Mouse (Mus musculus) right cerebral cortex, adult 18-20 months (tissue): ENCODE results near the gene Ldlr.
A peak's percentile ranks its signal among the peaks of the same experiment; 100 is the strongest.
"Not testable (repeated sequence)": the region's sequence is repeated elsewhere in the genome, so short reads cannot be mapped to it uniquely, and the experiment has no call there.

Experiments used
- DNase-seq: peaks from one replicate; pipeline ENCODE4 v3.0.0; 2022; ENCODE audit warnings: mixed read lengths

Ldlr gene

GRCm38 (mm10) chr9:21758576-21759529 lies 35.6 kb downstream of the Ldlr start:
- no peak for DNase-seq

DNA sequence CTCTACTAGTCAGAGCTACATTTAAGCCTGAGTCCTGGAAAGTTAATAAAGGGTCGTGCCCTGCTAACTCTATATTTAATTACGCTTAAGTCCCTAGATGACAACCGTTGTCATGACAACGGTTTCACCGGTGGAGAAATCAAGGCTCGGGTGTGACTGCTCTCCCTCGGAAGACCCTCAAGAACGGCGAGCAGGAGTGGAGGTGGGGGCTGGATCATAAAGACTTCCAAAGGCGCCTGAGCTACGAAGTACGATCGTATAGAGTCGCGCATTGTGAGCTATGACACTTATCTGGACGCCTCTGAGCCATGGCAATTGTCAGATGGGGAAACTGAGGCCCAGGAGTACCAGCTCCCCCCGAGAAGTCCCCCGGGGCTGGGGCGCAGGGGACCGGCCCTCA lies 36.4 kb downstream of the Ldlr start:
- DNase-seq = no peak

- peak; percentile 95 for DNase-seq
Observed at GRCm38 (mm10) chr9:21760155-21761088, 37.1 kb downstream of the Ldlr start, which contains the start of gene Spc24. TSS of gene Spc24 (minus strand) at chr9:21760303.

GRCm38 (mm10) chr9:21762135-21762534 lies 38.9 kb downstream of the Ldlr start:
- DNase-seq = no peak

DNA sequence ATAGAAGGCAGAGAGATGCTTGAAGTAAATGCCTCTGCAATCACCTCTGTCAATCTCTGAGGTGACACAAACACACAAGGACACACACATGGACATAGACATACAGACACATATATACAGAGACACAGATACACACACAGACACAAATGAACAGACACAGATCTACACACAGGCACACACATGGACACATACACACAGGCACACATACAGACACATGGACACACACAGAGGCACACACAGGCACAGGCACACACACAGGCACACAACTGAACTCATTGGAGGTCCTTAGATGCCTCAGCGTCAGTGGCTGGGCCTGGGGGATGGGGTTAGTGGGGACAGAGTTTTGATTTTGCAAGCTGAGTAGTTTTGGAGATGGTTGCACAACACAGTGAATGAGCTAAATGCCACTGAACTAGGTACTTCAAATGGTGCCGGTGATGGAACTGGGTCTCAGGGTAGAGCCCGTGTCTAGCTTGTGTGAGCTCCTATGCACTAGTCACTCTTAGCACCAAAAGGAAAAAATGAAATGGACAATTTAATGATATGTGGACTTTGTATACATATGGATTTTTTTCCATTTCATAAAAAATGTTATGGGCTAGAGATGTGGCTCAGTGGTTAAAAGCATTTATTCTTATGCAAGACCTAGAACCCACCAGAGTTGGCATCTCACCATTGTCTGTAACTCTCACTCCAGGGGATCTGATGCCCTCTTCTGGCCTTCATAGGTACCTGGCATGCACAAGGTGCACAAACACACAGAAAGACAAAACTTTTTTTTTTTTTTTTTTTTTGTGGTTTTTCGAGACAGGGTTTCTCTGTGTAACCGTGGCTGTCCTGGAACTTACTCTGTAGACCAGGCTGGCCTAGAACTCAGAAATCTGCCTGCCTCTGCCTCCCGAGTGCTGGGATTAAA lies 41.1 kb downstream of the Ldlr start:
- no peak for DNase-seq

- no peak for DNase-seq
Observed at GRCm38 (mm10) chr9:21767896-21768295, 44.6 kb downstream of the Ldlr start.

DNA sequence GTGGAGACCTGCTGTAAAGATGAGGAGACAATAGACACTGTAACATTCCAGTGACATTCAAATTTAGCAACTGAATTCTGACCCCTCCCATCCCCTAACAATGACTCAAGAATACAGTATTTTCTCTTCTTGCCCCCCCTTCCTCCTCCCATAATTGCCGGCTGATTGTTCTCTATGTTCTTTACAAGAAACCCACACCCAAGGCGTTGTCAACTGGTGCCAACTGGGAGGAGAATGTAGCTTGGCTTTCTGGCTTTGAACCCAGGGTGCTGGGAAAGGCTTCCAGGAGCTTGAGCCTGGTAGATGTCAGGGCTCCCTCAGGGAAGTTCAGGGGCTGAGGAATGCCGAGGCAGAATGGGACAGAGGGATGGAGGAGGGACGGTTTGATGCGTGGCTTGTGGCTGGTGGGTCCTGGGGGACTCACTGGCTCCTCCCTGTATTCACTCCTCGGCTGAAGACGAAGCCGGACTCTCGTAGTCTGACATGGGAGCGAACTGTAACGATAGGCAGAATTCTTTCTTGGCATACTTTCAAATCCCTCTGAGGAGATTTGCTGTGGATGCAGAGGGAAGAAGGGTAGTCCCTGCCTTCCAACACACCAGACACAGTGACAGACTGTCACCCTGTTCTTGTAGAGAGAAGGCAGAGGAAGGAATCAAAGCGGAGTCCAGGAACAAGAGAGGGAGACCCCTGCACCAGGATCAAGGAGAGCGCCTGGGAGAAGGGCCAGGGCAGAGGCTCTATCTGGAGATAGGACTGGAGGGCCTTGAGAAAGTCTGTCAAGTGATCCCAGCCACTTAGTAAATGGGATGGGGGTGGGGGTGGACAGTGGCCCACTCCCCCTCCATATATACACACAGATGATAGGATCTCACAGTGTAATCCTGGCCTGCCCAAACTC lies 45.5 kb downstream of the Ldlr start:
- DNase-seq = no peak

DNA sequence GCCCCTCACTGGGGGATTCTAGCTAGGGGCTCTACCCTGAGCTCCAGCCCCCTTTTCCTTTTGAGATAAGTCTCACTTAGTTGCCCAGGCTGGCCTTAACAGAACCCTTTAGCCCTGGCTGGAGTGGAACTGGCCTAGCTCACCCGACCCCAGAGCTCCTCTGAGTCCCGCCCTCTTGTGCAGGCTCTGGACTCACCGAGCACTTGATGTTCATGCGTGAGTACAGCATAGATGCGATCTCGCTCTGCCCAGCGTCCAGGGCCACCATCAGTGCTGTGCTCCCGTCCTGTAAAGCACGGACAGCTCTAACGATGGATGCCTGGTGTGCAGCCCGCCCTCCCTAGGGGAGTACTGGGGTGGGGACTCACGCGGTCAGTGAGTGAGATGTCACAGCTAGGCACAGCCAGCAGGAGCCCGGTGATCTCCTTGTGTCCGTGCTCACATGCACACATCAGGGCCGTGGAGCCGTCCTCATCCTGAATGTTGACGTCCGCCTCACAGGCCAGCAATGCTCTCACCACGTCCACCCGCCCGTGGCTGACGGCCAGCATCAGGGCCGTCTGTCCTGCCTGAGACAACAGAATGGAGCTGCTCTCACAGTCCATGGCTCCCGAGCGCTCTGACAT lies 46.4 kb downstream of the Ldlr start:
- no peak for DNase-seq

- not testable (repeated sequence) for DNase-seq
Observed at GRCm38 (mm10) chr9:21773396-21773795, 50.1 kb downstream of the Ldlr start.

DNA sequence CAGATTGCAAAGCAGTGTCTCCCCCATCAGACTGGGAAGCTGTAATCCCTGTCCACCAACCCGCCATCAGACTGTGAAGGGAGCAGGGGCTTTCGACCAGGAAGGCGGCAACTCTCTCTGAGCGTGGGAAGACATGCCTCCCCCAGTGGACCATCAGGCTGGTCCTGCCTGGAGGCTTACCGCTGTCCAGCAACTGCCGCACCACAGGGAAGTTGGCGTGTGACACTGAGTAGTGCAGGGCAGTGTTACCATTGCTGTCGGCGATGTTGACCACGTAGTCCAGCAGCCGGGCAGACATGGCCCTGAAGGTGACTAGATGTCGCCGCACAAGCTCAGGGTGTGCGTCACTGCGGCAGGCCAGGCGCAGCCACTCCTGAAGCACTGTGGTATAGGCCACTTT lies 51.1 kb downstream of the Ldlr start:
- DNase-seq = no peak

- DNase-seq = no peak
Observed at GRCm38 (mm10) chr9:21777726-21778125, 54.4 kb downstream of the Ldlr start.

GRCm38 (mm10) chr9:21781657-21782468 lies 58.6 kb downstream of the Ldlr start:
- no peak for DNase-seq

DNA sequence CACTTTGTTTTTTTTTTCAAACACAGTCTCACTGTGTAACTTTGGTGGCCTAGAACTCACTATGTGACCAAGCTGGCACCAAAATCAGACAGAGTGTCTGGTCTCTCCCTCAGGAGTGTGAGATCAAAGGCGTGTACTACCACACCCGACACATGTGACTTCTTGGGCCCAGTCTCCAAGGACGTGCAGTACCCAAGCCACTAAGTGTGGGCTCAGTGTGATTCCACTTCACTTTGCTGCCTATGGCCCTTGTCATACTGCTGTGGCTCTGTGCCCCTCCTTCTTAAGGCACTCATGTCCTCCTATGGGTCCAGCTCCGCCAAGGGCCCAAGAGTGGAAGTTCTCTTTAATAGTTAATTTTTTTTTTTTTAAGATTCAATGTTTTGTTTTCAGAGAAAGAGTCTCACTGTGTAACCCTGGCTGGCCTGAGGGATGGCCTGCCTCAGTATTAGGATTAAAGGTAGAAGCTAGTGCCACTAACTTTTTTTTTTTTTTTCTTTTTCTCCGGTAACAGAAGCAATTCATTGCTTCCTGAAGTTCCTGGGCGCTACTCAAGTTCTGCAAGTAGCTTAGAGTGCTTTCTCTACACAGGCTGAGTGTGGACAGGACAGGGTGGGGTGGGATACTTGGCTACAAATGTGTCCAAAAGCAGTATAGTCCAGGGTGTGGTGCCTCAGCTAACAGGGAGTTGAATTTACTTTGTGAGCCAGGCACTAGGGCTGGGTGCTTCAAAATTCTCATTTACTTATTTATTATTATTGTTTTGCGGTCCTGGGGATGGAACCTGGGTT lies 61.4 kb downstream of the Ldlr start:
- DNase-seq = no peak

GRCm38 (mm10) chr9:21786309-21786708 lies 63.0 kb downstream of the Ldlr start:
- not testable (repeated sequence) for DNase-seq

GRCm38 (mm10) chr9:21786906-21787305 lies 63.6 kb downstream of the Ldlr start:
- peak; percentile 65 for DNase-seq

GRCm38 (mm10) chr9:21787654-21788053 lies 64.4 kb downstream of the Ldlr start:
- no peak for DNase-seq

DNA sequence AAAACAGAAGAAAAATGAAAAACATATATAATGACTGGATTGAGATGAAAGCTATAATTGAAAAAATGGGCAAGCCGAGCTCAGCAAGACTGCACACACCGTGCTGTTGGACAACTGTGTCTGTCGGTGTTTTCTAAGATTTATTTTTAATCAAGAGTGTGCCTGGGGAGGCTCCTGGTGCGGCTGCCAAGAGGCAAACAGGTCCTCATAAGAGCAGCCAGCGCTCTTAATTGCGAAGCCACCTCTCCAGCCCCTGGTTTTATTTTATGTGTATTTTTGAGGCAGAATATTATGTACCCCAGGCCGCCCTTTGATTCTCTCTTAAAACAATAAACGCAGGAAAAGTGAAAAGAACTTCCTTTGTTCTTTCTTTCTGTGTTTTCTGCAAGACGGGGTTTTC lies 65.0 kb downstream of the Ldlr start:
- no peak for DNase-seq

DNA sequence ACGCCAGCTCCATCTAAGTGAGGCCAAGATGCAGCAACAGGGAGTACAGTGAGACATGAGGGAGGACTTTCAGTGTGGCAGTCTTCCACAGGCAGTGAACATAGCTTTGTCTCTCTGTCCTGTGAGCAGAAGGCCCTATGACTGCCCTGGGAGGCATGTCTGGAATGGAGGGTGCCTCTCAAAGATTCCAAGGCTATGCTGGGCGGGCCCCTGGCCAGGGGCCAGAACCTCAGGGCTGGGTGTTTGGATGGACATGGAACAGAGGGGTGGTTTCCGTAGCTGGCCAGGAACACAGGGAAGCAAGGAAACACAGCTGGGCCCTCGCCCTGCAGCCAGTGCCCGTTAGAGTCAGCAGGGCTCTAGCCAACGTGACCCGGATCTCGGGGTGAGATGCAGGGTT lies 68.6 kb downstream of the Ldlr start:
- DNase-seq = no peak

DNA sequence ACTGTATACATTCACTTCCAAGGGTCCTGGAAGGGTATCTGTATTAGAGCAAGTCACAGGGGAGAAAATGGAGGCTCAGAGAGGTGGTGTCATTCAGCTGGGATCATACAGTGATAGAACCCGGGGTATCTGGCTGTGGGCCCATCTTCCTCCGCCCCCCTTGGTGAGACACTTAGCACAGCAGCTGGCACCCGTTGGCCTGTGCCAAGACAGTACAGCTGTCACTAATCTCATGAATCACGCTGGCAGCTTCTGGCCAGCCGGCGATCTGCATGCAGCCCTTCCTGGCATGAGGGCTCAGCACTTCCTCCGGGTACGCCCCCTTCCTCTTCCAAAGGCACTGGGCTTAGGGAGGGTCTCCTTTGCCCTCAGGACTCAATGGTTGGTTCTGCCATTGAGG lies 69.4 kb downstream of the Ldlr start:
- peak; percentile 75 for DNase-seq
